Mouse (Mus musculus) G1E-ER4 (cell line): ENCODE results near the gene Prss41. TPM values are rescaled to one million over a fixed set of nuclear protein-coding genes. Genes with fewer than 3 reads are reported as not detected.

Experiments used
- GATA1 ChIP-seq: IDR thresholded peaks from one replicate; pipeline ENCODE4 v1.8.0; 2012; ENCODE audit warnings: low read length, inconsistent platforms
- polyA plus RNA-seq: library from polyadenylated mRNA; stranded (reverse); fragments of >175 nt; gene quantifications from 2 replicates; pipeline ENCODE4 v1.2.3, GENCODE M21; 2012

The Prss41 gene
- polyA plus RNA-seq, 1 experiment = not detected

DNA sequence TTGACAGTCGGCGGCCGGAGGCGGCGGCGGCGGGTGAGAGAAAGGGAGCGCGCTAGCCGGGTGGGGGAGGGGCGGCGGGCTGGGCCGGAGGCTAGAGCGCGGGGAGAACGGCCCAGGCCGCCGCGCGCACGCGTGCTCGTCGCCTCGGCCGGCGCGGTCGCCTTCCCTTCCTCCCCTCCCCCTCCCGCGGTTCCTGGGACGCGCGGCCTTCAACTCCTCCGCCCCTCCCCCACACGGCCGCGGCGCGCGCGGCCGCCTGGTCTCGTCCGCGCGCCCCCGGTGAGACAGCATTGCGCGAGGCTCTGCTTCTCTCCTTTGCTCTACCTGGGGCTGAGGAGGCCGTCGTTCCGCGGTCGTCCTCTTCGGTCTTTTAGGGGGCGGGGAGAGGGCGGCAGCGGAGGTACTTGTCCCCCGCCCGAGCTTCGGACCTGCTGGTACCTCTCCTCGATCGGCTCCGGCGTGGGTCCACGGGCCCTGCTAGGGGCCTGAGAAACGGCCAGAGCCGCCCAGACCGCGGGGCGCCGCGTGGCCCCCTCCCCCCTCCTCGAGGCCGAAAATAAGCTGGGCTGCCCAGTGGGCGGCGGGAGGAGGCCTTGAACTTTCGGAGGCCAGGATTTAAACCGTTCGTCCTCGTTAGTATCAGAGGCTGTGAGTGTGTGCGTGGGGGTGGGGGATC, 40.5 kb downstream of the Prss41 start:
- no peak for TF ChIP-seq GATA1

GRCm38 (mm10) chr17:23802746-23803365, 41.1 kb downstream of the Prss41 start:
- no peak for TF ChIP-seq GATA1

DNA sequence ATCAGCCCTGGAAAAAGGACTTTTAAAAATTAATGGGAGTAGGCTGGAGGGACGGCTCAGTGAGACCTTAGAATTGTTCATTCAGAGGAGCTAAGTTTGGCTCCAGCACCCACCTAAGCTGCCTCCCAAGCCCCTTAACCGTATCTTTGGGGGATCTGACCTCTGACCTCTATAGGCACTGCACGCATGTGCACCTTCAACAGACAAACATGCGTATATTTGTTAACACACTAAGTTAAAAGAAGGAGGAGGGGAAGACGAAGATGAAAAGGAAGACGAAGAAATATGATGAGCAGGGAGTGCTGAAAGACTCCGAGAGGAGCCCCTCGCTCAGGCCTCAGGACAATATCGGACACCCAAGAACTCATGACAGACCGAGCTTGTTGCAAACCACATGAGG, 42.3 kb downstream of the Prss41 start:
- no peak for TF ChIP-seq GATA1

GRCm38 (mm10) chr17:23797316-23797715, 46.7 kb downstream of the Prss41 start:
- no peak for TF ChIP-seq GATA1

GRCm38 (mm10) chr17:23795323-23795722, 48.6 kb downstream of the Prss41 start:
- TF ChIP-seq GATA1 = no peak

- no peak for TF ChIP-seq GATA1
Observed at GRCm38 (mm10) chr17:23791079-23791357, 53.0 kb downstream of the Prss41 start.

GRCm38 (mm10) chr17:23790269-23791078, 53.5 kb downstream of the Prss41 start, which contains the start of gene Srrm2:
Gene Srrm2 (plus strand): TSS chr17:23790532.
- no peak for TF ChIP-seq GATA1

- no peak for TF ChIP-seq GATA1
Observed at GRCm38 (mm10) chr17:23789749-23790268, 54.2 kb downstream of the Prss41 start.

GRCm38 (mm10) chr17:23788973-23789372, 55.0 kb downstream of the Prss41 start:
- TF ChIP-seq GATA1 = no peak

Other genes with a start within 250 kb of the Prss41 start
- 0.21 TPM in 2 replicates for gene Zfp13, start 244.7 kb downstream of the Prss41 start, polyA plus RNA-seq
- gene Zscan10, start 243.3 kb downstream of the Prss41 start, polyA plus RNA-seq = not detected in 2 replicates
- gene Mmp25, start 198.9 kb downstream of the Prss41 start, polyA plus RNA-seq = not detected in 2 replicates
- not detected in 2 replicates for gene Bicdl2, start 183.7 kb downstream of the Prss41 start, polyA plus RNA-seq
- 258 and 328 TPM in 2 replicates for gene Hcfc1r1, start 170.6 kb downstream of the Prss41 start, polyA plus RNA-seq
- 96.9 and 107 TPM in 2 replicates for gene Thoc6, start 170.3 kb downstream of the Prss41 start, polyA plus RNA-seq
- gene Tnfrsf12a, start 166.7 kb downstream of the Prss41 start, polyA plus RNA-seq = 5.5 and 6.2 TPM in 2 replicates
- not detected in 2 replicates for gene Cldn6, start 164.9 kb downstream of the Prss41 start, polyA plus RNA-seq
- not detected in 2 replicates for gene Cldn9, start 160.1 kb downstream of the Prss41 start, polyA plus RNA-seq
- gene 1520401A03Rik, start 121.4 kb downstream of the Prss41 start, polyA plus RNA-seq = not detected in 2 replicates
- gene Pkmyt1, start 117.8 kb downstream of the Prss41 start, polyA plus RNA-seq = 104 and 119 TPM in 2 replicates
- gene Paqr4, start 103.3 kb downstream of the Prss41 start, polyA plus RNA-seq = 1.4 and 3.1 TPM in 2 replicates
- 0.06 and 0.21 TPM in 2 replicates for gene Kremen2, start 98.3 kb downstream of the Prss41 start, polyA plus RNA-seq
- 23.5 and 36.1 TPM in 2 replicates for gene Flywch1, start 72.6 kb downstream of the Prss41 start, polyA plus RNA-seq
- gene Flywch2, start 58.1 kb downstream of the Prss41 start, polyA plus RNA-seq = not detected in 2 replicates
- gene Srrm2, start 53.6 kb downstream of the Prss41 start, polyA plus RNA-seq = 91.1 and 315 TPM in 2 replicates
- 819 and 1,233 TPM in 2 replicates for gene Elob, start 15.0 kb downstream of the Prss41 start, polyA plus RNA-seq
- gene Prss33, start 8.1 kb downstream of the Prss41 start, polyA plus RNA-seq = not detected in 2 replicates
- not detected in 2 replicates for gene Prss32, start 317 bp downstream of the Prss41 start, polyA plus RNA-seq
- not detected in 2 replicates for gene Prss21, start 23.9 kb upstream of the Prss41 start, polyA plus RNA-seq
- gene Dcpp1, start 36.7 kb upstream of the Prss41 start, polyA plus RNA-seq = not detected in 2 replicates
- gene Dcpp2, start 36.7 kb upstream of the Prss41 start, polyA plus RNA-seq = not detected in 2 replicates
- gene Dcpp3, start 73.3 kb upstream of the Prss41 start, polyA plus RNA-seq = not detected in 2 replicates
- gene Sbp, start 97.5 kb upstream of the Prss41 start, polyA plus RNA-seq = not detected in 2 replicates
- not detected in 2 replicates for gene Sbpl, start 111.1 kb upstream of the Prss41 start, polyA plus RNA-seq
- gene Prss30, start 136.4 kb upstream of the Prss41 start, polyA plus RNA-seq = not detected in 2 replicates
- gene Prss22, start 153.9 kb upstream of the Prss41 start, polyA plus RNA-seq = not detected in 2 replicates
- gene Prss27, start 194.0 kb upstream of the Prss41 start, polyA plus RNA-seq = not detected in 2 replicates
- 21.4 and 25.8 TPM in 2 replicates for gene Kctd5, start 229.3 kb upstream of the Prss41 start, polyA plus RNA-seq